Mouse (Mus musculus): ENCODE data around the gene Mpped2. TPM values are rescaled to one million over a fixed set of nuclear protein-coding genes. Genes with fewer than 3 reads are reported as not detected.

Mpped2 gene
- total RNA-seq, 2 experiments from 2014 or later = 3.1 to 4.7 TPM

- DNase-seq = no peak
Observed at GRCm38 (mm10) chr2:106696372-106696771, 3.3 kb downstream of the Mpped2 start.

GRCm38 (mm10) chr2:106705664-106706063 is 12.6 kb downstream of the Mpped2 start:
- DNase-seq = no peak

GRCm38 (mm10) chr2:106707136-106707535 is 14.1 kb downstream of the Mpped2 start:
- DNase-seq = no peak

- DNase-seq = no peak
Observed at GRCm38 (mm10) chr2:106710862-106711477, 17.9 kb downstream of the Mpped2 start.

GRCm38 (mm10) chr2:106711506-106711905 is 18.4 kb downstream of the Mpped2 start:
- no peak for DNase-seq

- no peak for DNase-seq
Observed at GRCm38 (mm10) chr2:106713151-106713550, 20.1 kb downstream of the Mpped2 start.

- no peak for DNase-seq
Observed at GRCm38 (mm10) chr2:106715674-106716364, 22.8 kb downstream of the Mpped2 start.

GRCm38 (mm10) chr2:106716365-106716717 is 23.3 kb downstream of the Mpped2 start:
- no peak for DNase-seq

- no peak for DNase-seq
Observed at GRCm38 (mm10) chr2:106718888-106719287, 25.8 kb downstream of the Mpped2 start.

GRCm38 (mm10) chr2:106719434-106719833 is 26.4 kb downstream of the Mpped2 start:
- DNase-seq = no peak

GRCm38 (mm10) chr2:106720644-106721043 is 27.6 kb downstream of the Mpped2 start:
- DNase-seq = no peak

GRCm38 (mm10) chr2:106722020-106722419 is 29.0 kb downstream of the Mpped2 start:
- no peak for DNase-seq

- DNase-seq = no peak
Observed at GRCm38 (mm10) chr2:106729951-106730564, 37.0 kb downstream of the Mpped2 start.

- DNase-seq = no peak
Observed at GRCm38 (mm10) chr2:106730608-106731007, 37.5 kb downstream of the Mpped2 start.

- no peak for DNase-seq
Observed at GRCm38 (mm10) chr2:106731478-106731877, 38.4 kb downstream of the Mpped2 start.

GRCm38 (mm10) chr2:106732171-106732570 is 39.1 kb downstream of the Mpped2 start:
- DNase-seq = no peak

GRCm38 (mm10) chr2:106733396-106733795 is 40.3 kb downstream of the Mpped2 start:
- DNase-seq = no peak

GRCm38 (mm10) chr2:106734004-106734403 is 40.9 kb downstream of the Mpped2 start:
- DNase-seq = no peak

- no peak for DNase-seq
Observed at GRCm38 (mm10) chr2:106735211-106735610, 42.1 kb downstream of the Mpped2 start.

GRCm38 (mm10) chr2:106735792-106736359 is 42.8 kb downstream of the Mpped2 start:
- DNase-seq = no peak

- no peak for DNase-seq
Observed at GRCm38 (mm10) chr2:106738951-106739350, 45.9 kb downstream of the Mpped2 start.

- no peak for DNase-seq
Observed at GRCm38 (mm10) chr2:106744086-106744485, 51.0 kb downstream of the Mpped2 start.

GRCm38 (mm10) chr2:106744601-106745000 is 51.5 kb downstream of the Mpped2 start:
- DNase-seq = no peak
